Mouse (Mus musculus) lung, adult 2 months (tissue): ENCODE data around the gene Als2. TPM values are rescaled to one million over a fixed set of nuclear protein-coding genes. Genes with fewer than 3 reads are reported as not detected.

ENCODE experiments used
- DNase-seq: peaks from one replicate; pipeline ENCODE4 v3.0.0; 2022
- H3K4me1 ChIP-seq: fragments of 200-500 bp; 2 replicates; pipeline ENCODE4 v1.6.1; 2011; ENCODE audit warnings: low read length; ENCODE audit not compliant: control insufficient read depth, insufficient read depth
- H3K4me3 ChIP-seq: fragments of 200-500 bp; replicated peaks from 2 replicates; pipeline ENCODE3; 2011; ENCODE audit warnings: low read depth, mild to moderate bottlenecking, control low read depth, low read length; ENCODE audit errors: extremely low read depth
- CTCF ChIP-seq: fragments of 200-500 bp; IDR thresholded peaks from 2 replicates; pipeline ENCODE4 v1.5.1; 2011; ENCODE audit warnings: mild to moderate bottlenecking, low read length, control low read depth; ENCODE audit not compliant: insufficient read depth
- POLR2A ChIP-seq: fragments of 200-500 bp; IDR thresholded peaks from 2 replicates; pipeline ENCODE4 v1.6.1; 2011; ENCODE audit warnings: low read depth, mild to moderate bottlenecking, control low read depth, low read length, borderline replicate concordance; ENCODE audit errors: extremely low read depth
- WGBS: fragments of 180-500 bp; shearing (Covaris S2); methylation state at CpG from one replicate; pipeline ENCODE4 v1.1.7; 2018; 5-methylcytosine and 5-hydroxymethylcytosine counted together
- polyA plus RNA-seq: library from polyadenylated mRNA; depleted of rRNA; stranded (reverse); fragments of >200 nt; gene quantifications from 2 replicates; pipeline ENCODE4 v1.2.3, GENCODE M21; 2012

Als2 gene
- polyA plus RNA-seq, 1 experiment: 5.4 TPM

DNA sequence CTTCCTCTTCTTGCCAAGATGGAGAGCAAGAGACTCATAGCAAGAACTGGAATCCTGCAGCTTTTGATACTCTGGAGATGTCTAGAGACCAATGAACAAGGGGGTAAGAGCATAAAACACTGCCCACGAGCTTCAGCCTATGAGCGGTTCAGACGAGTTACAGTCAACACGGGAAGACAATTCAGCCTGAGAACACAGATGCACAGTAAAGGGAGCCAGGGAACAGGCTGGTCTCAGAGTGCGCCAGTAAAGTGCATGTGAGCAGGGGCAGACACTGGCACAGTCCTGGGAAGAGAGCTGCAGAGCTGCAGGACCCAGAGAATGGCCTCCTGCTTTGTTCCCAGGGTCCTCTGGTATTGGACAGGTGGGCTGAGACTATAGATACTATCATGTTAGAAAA, 49.2 kb downstream of the Als2 start:
- H3K4me3 ChIP-seq: no peak overlapping the region
- DNase-seq: no peak
- TF ChIP-seq CTCF (no peak), POLR2A (no peak)
- H3K4me1 ChIP-seq: no peaks in the 10 kb centered on the region
- whole genome bisulfite sequencing: 83% methylated on average over 5 of the region's 5 CpGs

- Histone ChIP-seq H3K4me3 (no peak overlapping the region), H3K4me1 (no peaks in the 10 kb centered on the region)
- DNase-seq: no peak
- TF ChIP-seq POLR2A (no peak), CTCF (no peak)
- WGBS: 85% methylated on average over 10 of the region's 10 CpGs
Observed at GRCm38 (mm10) chr1:59186317-59186716, 50.7 kb downstream of the Als2 start.

GRCm38 (mm10) chr1:59185410-59185809, 51.6 kb downstream of the Als2 start:
- 84% methylated on average over 9 of the region's 9 CpGs for WGBS
- TF ChIP-seq POLR2A: no peak
- TF ChIP-seq CTCF: no peak
- no peak for DNase-seq
- Histone ChIP-seq H3K4me1 (no peaks in the 10 kb centered on the region), H3K4me3 (no peak overlapping the region)

DNA sequence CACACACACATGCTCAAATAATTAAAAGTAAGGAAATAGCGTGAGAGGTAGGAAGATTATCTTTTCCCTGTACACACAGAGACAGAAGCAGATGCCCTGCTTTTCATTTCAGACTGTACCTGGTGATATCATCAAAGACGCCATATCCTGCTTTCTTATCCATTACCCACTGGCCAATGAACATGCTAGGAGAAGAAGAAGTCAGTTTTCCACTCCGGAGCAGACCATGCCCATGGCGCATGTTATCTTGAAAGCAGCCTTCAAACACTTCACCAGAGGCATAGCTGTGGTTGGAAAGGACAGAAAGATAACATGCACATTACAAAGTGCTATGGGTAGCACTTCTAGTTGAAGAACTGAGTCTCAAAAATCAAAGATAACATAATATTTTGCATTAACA, 54.0 kb downstream of the Als2 start:
- WGBS: 89% methylated on average over 4 of the region's 4 CpGs
- Histone ChIP-seq H3K4me1 (no peaks in the 10 kb centered on the region), H3K4me3 (no peak overlapping the region)
- DNase-seq: no peak
- TF ChIP-seq POLR2A: no peak
- TF ChIP-seq CTCF: no peak

DNA sequence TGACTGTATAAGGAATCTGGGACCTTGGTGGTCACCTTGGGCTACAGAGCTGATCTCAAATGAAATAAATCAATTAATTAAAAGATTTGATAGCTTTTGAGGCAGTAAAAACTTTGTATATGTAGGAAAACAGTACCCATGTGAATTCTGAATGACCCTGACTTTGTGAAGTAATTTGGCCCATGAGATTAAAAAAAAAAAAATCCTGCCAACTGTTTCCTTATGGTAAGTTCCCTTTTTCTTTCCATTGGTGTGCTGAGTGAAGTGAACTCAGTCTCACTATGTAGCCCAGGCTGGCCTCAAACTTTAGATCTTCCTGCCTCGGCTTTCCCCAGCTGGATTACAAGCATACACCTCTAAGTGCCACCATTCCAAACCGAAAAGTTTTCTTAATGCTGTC, 54.7 kb downstream of the Als2 start:
- DNase-seq: no peak
- no peaks in the 10 kb centered on the region for H3K4me1 ChIP-seq
- TF ChIP-seq POLR2A (no peak), CTCF (no peak)
- 93% methylated on average over 2 of the region's 2 CpGs for WGBS
- H3K4me3 ChIP-seq: no peak overlapping the region

- no peak for TF ChIP-seq CTCF
- TF ChIP-seq POLR2A: no peak
- no peak for DNase-seq
- WGBS: 88% methylated on average over 3 of the region's 3 CpGs
- no peaks in the 10 kb centered on the region for H3K4me1 ChIP-seq
- no peak overlapping the region for H3K4me3 ChIP-seq
Observed at GRCm38 (mm10) chr1:59180003-59180402, 57.0 kb downstream of the Als2 start.

DNA sequence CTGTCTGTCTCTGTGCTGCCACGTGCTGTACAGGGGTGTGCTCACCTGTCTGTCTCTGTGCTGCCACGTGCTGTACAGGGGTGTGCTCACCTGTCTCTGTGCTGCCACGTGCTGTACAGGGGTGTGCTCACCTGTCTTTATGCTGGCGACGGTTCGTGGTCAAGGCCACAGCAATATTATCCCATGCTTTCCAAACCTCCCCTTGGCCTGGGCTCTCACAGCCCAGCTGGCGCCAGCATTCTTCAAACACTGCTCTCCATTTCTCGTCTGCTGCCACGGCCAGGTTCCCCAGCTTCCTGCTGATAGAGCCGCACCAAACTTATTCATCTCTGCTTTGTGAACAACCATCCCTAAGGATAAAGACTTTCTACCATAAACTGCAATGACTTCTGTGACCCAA, 58.6 kb downstream of the Als2 start:
- TF ChIP-seq CTCF (no peak), POLR2A (no peak)
- Histone ChIP-seq H3K4me3 (no peak overlapping the region), H3K4me1 (no peaks in the 10 kb centered on the region)
- DNase-seq: no peak
- 90% methylated on average over 10 of the region's 10 CpGs for WGBS

GRCm38 (mm10) chr1:59174514-59175373, 62.3 kb downstream of the Als2 start:
- 56% methylated on average over 10 of the region's 10 CpGs for WGBS
- H3K4me3 ChIP-seq: no peak overlapping the region
- no peak for DNase-seq
- H3K4me1 ChIP-seq: no peaks in the 10 kb centered on the region
- TF ChIP-seq CTCF (no peak), POLR2A (no peak)

GRCm38 (mm10) chr1:59173023-59173422, 64.0 kb downstream of the Als2 start:
- Histone ChIP-seq H3K4me3 (no peak overlapping the region), H3K4me1 (no peaks in the 10 kb centered on the region)
- TF ChIP-seq POLR2A: no peak
- TF ChIP-seq CTCF: no peak
- WGBS: 69% methylated on average over 5 of the region's 5 CpGs
- DNase-seq: no peak

- Histone ChIP-seq H3K4me1 (no peaks in the 10 kb centered on the region), H3K4me3 (no peak overlapping the region)
- DNase-seq: no peak
- no peak for TF ChIP-seq CTCF
- no peak for TF ChIP-seq POLR2A
- WGBS: 61% methylated on average over 5 of the region's 5 CpGs
Observed at GRCm38 (mm10) chr1:59171875-59172274, 65.2 kb downstream of the Als2 start.
